Mouse (Mus musculus): Measurements from ENCODE around the gene Tspan18. TPM values are rescaled to one million over a fixed set of nuclear protein-coding genes. Genes with fewer than 3 reads are reported as not detected.

Tspan18 gene
- polyA plus RNA-seq, 2 experiments = 2.2 to 2.3 TPM

GRCm38 (mm10) chr2:93215790-93216189 lies 118.5 kb downstream of the Tspan18 start:
- Histone ChIP-seq H3K9ac (replicated peaks) (no peak overlapping the region), H3K27me3 (ENCODE audit: control insufficient read depth, insufficient read depth, low read length) (no peaks in the 10 kb centered on the region), H3K27ac (no peak overlapping the region), H3K9me3 (ENCODE audit: control insufficient read depth, low read length) (no peaks in the 10 kb centered on the region), H3K4me3 (ENCODE audit: insufficient read depth in 1 of 2, low read depth in 2 of 2, low read length in 2 of 2) (no peak overlapping the region), H3K4me1 (replicated peaks; ENCODE audit: control insufficient read depth in 2 of 2, insufficient read depth in 2 of 2, low read length in 1 of 2) (no peaks in the 10 kb centered on the region), H3K36me3 (replicated peaks; ENCODE audit: control insufficient read depth, insufficient read depth, low read depth) (no peaks in the 10 kb centered on the region), H3K4me2 (ENCODE audit: low read depth) (no peak overlapping the region)
- 63% methylated on average over 10 of the region's 10 CpGs for WGBS (ENCODE audit: insufficient replicate concordance)
- ATAC-seq (ENCODE audit: insufficient read depth) (no peak), DNase-seq (ENCODE audit: low read depth in 3 of 3, low spot score in 3 of 3) (no peak)
- no peak for TF ChIP-seq CTCF (IDR thresholded peaks at IDR 0.05; ENCODE audit: low read depth)
- no peak for TF ChIP-seq EP300 (IDR thresholded peaks at IDR 0.05; ENCODE audit: low read depth)

- no peak overlapping the region for H3K4me3 ChIP-seq (ENCODE audit: insufficient read depth in 1 of 2, low read depth in 2 of 2, low read length in 2 of 2)
- WGBS (ENCODE audit: insufficient replicate concordance) = 58% methylated on average over 1 of the region's 1 CpGs
Observed at GRCm38 (mm10) chr2:93214192-93214591, 120.1 kb downstream of the Tspan18 start.

GRCm38 (mm10) chr2:93212865-93213264 lies 121.4 kb downstream of the Tspan18 start:
- Histone ChIP-seq H3K4me3 (ENCODE audit: insufficient read depth in 1 of 2, low read depth in 2 of 2, low read length in 2 of 2) (no peak overlapping the region), H3K9me3 (ENCODE audit: control insufficient read depth, low read length) (no peaks in the 10 kb centered on the region), H3K9ac (replicated peaks) (no peak overlapping the region), H3K4me1 (replicated peaks; ENCODE audit: control insufficient read depth in 2 of 2, insufficient read depth in 2 of 2, low read length in 1 of 2) (no peaks in the 10 kb centered on the region), H3K27me3 (ENCODE audit: control insufficient read depth, insufficient read depth, low read length) (no peaks in the 10 kb centered on the region), H3K4me2 (ENCODE audit: low read depth) (no peak overlapping the region), H3K27ac (no peak overlapping the region), H3K36me3 (replicated peaks; ENCODE audit: control insufficient read depth, insufficient read depth, low read depth) (no peaks in the 10 kb centered on the region)
- 75% methylated on average over 2 of the region's 2 CpGs for WGBS (ENCODE audit: insufficient replicate concordance)
- TF ChIP-seq EP300 (IDR thresholded peaks at IDR 0.05; ENCODE audit: low read depth) (no peak), CTCF (IDR thresholded peaks at IDR 0.05; ENCODE audit: low read depth) (no peak)
- DNase-seq (ENCODE audit: low read depth in 3 of 3, low spot score in 3 of 3) (no peak), ATAC-seq (ENCODE audit: insufficient read depth) (no peak)

More at GRCm38 (mm10) chr2:93214192-93214591, 120.1 kb downstream of the Tspan18 start:
- H3K9ac ChIP-seq (replicated peaks) = no peak overlapping the region
- ATAC-seq (ENCODE audit: insufficient read depth) (peak; percentile 39; the same call in 1 of the 2 replicates), DNase-seq (ENCODE audit: low read depth in 3 of 3, low spot score in 3 of 3) (no peak)
- no peaks in the 10 kb centered on the region for H3K27me3 ChIP-seq (ENCODE audit: control insufficient read depth, insufficient read depth, low read length)
- no peak overlapping the region for H3K4me2 ChIP-seq (ENCODE audit: low read depth)
- TF ChIP-seq CTCF (IDR thresholded peaks at IDR 0.05; ENCODE audit: low read depth) (no peak), EP300 (IDR thresholded peaks at IDR 0.05; ENCODE audit: low read depth) (no peak)
- H3K4me1 ChIP-seq (replicated peaks; ENCODE audit: control insufficient read depth in 2 of 2, insufficient read depth in 2 of 2, low read length in 1 of 2) = no peaks in the 10 kb centered on the region
- H3K36me3 ChIP-seq (replicated peaks; ENCODE audit: control insufficient read depth, insufficient read depth, low read depth) = no peaks in the 10 kb centered on the region
- no peaks in the 10 kb centered on the region for H3K9me3 ChIP-seq (ENCODE audit: control insufficient read depth, low read length)
- H3K27ac ChIP-seq = no peak overlapping the region

- Histone ChIP-seq H3K36me3 (replicated peaks; ENCODE audit: control insufficient read depth, insufficient read depth, low read depth) (no peaks in the 10 kb centered on the region), H3K27ac (no peak overlapping the region), H3K9ac (replicated peaks) (no peak overlapping the region), H3K27me3 (ENCODE audit: control insufficient read depth, insufficient read depth, low read length) (no peaks in the 10 kb centered on the region), H3K4me2 (ENCODE audit: low read depth) (no peak overlapping the region), H3K9me3 (ENCODE audit: control insufficient read depth, low read length) (no peaks in the 10 kb centered on the region), H3K4me3 (ENCODE audit: insufficient read depth in 1 of 2, low read depth in 2 of 2, low read length in 2 of 2) (no peak overlapping the region), H3K4me1 (replicated peaks; ENCODE audit: control insufficient read depth in 2 of 2, insufficient read depth in 2 of 2, low read length in 1 of 2) (no peaks in the 10 kb centered on the region)
- 43% methylated on average over 2 of the region's 2 CpGs for WGBS (ENCODE audit: insufficient replicate concordance)
- DNase-seq (ENCODE audit: low read depth in 3 of 3, low spot score in 3 of 3) (no peak), ATAC-seq (ENCODE audit: insufficient read depth) (no peak)
- no peak for TF ChIP-seq CTCF (IDR thresholded peaks at IDR 0.05; ENCODE audit: low read depth)
- TF ChIP-seq EP300 (IDR thresholded peaks at IDR 0.05; ENCODE audit: low read depth) = no peak
Observed at GRCm38 (mm10) chr2:93212386-93212785, 121.9 kb downstream of the Tspan18 start.

DNA sequence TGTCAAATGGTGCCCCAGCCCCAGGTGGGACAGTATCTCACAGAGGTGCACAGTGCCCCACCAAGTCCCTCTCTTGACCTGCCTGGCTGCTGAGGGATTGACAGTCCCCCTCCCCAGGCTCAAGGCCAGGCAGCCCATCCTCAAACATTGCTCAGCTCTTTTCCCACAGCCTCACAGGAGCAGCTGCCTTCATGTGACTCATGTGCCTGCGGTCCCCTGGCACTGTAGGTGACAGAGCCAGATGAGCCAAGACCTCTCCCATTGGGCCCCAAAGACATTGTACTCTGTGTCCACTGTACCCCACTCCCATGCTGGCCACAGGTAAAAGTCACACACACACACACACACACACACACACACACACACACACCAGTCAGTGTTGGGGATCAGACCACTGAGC lies 128.2 kb downstream of the Tspan18 start:
- Histone ChIP-seq H3K36me3 (replicated peaks; ENCODE audit: control insufficient read depth, insufficient read depth, low read depth) (no peaks in the 10 kb centered on the region), H3K27ac (no peak overlapping the region), H3K9ac (replicated peaks) (no peak overlapping the region), H3K4me1 (replicated peaks; ENCODE audit: control insufficient read depth in 2 of 2, insufficient read depth in 2 of 2, low read length in 1 of 2) (no peaks in the 10 kb centered on the region), H3K4me2 (ENCODE audit: low read depth) (no peak overlapping the region), H3K27me3 (ENCODE audit: control insufficient read depth, insufficient read depth, low read length) (no peaks in the 10 kb centered on the region), H3K9me3 (ENCODE audit: control insufficient read depth, low read length) (no peaks in the 10 kb centered on the region), H3K4me3 (ENCODE audit: insufficient read depth in 1 of 2, low read depth in 2 of 2, low read length in 2 of 2) (no peak overlapping the region)
- TF ChIP-seq EP300 (IDR thresholded peaks at IDR 0.05; ENCODE audit: low read depth) (no peak), CTCF (IDR thresholded peaks at IDR 0.05; ENCODE audit: low read depth) (no peak)
- ATAC-seq (ENCODE audit: insufficient read depth) (no peak), DNase-seq (ENCODE audit: low read depth in 3 of 3, low spot score in 3 of 3) (no peak)
- WGBS (ENCODE audit: insufficient replicate concordance) = 87% methylated on average over 1 of the region's 1 CpGs

Measured in liver, embryonic 14.5 days (tissue).